17 mouse cellular contexts compared by ENCODE assay signal in the genomic region with DNA sequence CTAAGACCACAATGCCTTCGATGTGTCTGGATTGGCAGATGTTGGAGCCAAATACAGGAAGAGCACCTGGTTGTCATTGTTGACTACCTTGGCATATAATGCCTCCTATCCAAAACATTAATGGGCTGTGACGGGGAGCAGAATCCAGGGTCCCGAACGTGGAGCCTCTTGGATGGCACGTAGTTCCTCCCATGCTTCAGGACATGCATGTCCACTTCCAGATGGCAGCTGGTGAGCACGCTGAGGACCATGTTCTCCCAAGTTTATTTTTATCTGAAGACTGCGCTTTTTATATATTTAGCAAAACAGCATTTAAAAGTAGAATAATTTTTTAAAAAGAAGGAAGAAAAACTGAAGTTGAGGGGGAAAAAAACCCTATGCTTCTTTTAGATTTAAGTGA.
"Had no signal": no experiment of that assay in that cellular context is flagged by ENCODE, and none has a peak within 500 bp of the region (broad histone marks: within the 10 kb centered on the region; RNA-seq: fewer than 3 reads in every experiment).

No protein-coding gene starts in this region.

- H3K4me1 ChIP-seq: lung, embryonic 15.5 days; megakaryocyte, embryonic 14.5 days; neural tube, embryonic 12.5 days; stomach, embryonic 15.5 days had no signal

- H3K4me2 ChIP-seq: lung, embryonic 15.5 days; midbrain, embryonic 11.5 days; midbrain, embryonic 13.5 days; midbrain, embryonic 15.5 days; neural tube, embryonic 12.5 days; stomach, embryonic 15.5 days had no signal

- H3K27ac ChIP-seq: lung, embryonic 15.5 days; macrophage; midbrain, embryonic 13.5 days; midbrain, embryonic 15.5 days; neural tube, embryonic 12.5 days; stomach, embryonic 15.5 days; stomach, postnatal 0 days had no signal

- ATAC-seq: liver, postnatal 0 days; lung, postnatal 0 days; midbrain, embryonic 13.5 days; midbrain, embryonic 15.5 days had no signal

- H3K9ac ChIP-seq: liver, postnatal 0 days; lung, embryonic 15.5 days; midbrain, embryonic 13.5 days; midbrain, embryonic 15.5 days; neural tube, embryonic 12.5 days; stomach, embryonic 15.5 days had no signal

- H3K27me3 ChIP-seq: lung, embryonic 15.5 days; megakaryocyte, embryonic 14.5 days; midbrain, embryonic 13.5 days; midbrain, embryonic 15.5 days; neural tube, embryonic 12.5 days; stomach, embryonic 15.5 days had no signal

- H3K36me3 ChIP-seq: lung, embryonic 15.5 days; midbrain, embryonic 13.5 days; midbrain, embryonic 15.5 days; neural tube, embryonic 12.5 days; stomach, embryonic 15.5 days had no signal

- DNase-seq: liver, postnatal 0 days; lung, adult 2 months; lung, postnatal 14 days; lung, postnatal 36 days; thymus, adult 2 months; thymus, postnatal 25 days; thymus, postnatal 4 days had no signal

- H3K9me3 ChIP-seq: lung, embryonic 15.5 days; megakaryocyte, embryonic 14.5 days; midbrain, embryonic 13.5 days; midbrain, embryonic 15.5 days; neural tube, embryonic 12.5 days; stomach, embryonic 15.5 days had no signal

- H3K4me3 ChIP-seq: lung, embryonic 15.5 days; megakaryocyte, embryonic 14.5 days; midbrain, embryonic 13.5 days; midbrain, embryonic 15.5 days; neural tube, embryonic 12.5 days; stomach, embryonic 15.5 days had no signal
